Mouse (Mus musculus): Measurements from ENCODE around the gene Eogt.
A peak's percentile ranks its signal among the peaks of the same experiment; 100 is the strongest.

The Eogt gene

GRCm38 (mm10) chr6:97148383-97149251 lies at the start of gene Eogt:
Gene Eogt (minus strand): TSS chr6:97149182.
- peak; percentile 65 for DNase-seq (ENCODE audit: low spot score)

- no peak for DNase-seq (ENCODE audit: low spot score)
These were observed 30.4 kb upstream of the Eogt start for GRCm38 (mm10) chr6:97179367-97179828.

DNA sequence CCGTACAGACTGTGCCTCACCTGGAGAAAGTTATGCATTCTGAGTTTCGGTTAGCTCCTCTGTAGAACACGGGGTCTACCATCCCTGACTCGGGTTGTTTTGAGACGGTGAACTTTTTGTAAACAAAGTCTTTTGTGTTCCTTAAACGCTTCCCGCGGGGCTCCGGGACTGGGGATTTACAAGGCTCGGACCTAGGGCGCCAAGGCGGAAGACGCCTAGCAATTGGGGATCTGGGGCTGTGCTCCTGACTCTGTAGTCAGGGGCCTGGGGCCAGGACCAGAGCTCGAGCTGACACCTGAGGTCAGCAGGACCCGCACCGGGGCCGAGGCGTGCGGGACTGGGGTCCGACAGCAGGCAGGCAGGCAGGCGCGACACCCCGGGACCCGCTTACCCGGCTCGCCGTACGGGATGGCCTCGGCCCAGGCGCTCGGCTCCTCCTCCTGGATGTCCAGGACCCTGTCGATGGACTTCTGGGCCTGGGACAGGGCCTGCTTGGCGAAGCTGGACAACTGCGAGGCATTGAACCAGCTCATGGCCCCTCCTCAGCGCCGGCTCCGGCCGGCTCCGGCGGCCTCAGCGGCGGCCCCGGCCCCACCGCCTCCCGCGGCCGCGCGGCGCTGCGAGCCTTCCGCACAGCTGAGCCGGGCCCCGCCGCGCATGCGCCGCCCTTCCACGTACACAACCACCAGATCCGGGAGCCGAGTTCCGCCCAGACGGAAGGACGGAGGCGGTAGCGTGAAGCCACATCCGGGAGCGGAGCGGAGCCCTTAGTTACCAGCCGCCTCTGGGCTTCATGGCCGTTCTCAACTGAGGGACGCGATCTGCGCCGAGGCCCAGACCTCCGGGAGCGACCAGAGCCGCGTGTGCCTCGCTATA lies 29.7 kb upstream of the Eogt start, which contains the start of gene Tmf1:
Tmf1 (minus strand) TSS at position 632 of the 876 bp plus-strand sequence.
- peak; percentile 97 for DNase-seq (ENCODE audit: low spot score)

GRCm38 (mm10) chr6:97175716-97176115 lies 26.7 kb upstream of the Eogt start:
- no peak for DNase-seq (ENCODE audit: low spot score)

- no peak for DNase-seq (ENCODE audit: low spot score)
These were observed 1.2 kb upstream of the Eogt start for GRCm38 (mm10) chr6:97150156-97150555.

DNA sequence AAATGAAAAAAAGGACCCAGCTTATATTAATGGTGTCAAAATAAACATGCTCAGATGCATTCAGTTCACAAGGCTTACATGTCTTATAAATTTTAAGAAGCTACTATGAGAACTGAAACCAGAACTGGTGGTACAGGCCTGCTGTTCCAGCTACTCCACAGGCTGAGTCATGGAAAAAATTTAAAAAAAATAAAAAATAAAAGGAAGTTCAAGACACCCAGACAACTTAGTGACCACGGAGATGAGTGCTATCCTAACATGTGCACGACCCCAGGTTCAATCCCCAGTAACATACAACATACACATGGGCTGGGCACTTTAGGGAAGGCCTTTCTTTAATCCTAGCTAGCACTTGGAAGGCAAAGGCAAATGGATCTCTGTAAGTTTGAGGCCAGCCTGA lies 739 bp upstream of the Eogt start:
- DNase-seq (ENCODE audit: low spot score), result no peak

DNA sequence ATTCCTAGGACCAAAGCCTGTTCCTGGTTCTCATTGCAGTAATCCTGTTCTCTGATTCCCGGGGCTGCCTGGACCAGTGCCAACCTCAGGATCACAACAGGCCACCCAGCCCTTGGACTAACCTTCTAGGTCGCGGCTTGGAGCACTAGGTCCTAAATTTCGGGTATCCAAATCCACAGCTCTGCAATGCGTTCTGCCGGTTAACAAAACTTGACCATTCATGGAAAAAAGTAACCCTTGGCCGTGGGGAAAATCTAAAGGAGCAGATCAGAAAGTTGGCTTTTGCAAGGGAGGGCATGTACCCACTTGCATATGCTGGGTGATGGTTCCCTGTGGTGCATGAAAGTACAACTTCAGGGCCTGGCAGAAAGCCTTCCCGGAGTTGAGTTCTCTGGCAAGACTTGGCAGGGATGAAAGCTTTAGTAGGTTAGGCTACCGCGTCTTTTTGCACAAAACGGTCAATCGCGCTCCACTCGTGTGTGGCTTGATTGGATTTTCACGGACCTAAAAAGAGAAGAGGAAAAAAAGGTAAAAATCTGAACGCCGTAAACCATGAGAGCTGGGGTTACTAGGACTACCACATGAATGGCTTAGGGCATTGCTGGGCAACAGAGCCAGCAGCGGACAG lies 1.1 kb downstream of the Eogt start:
- peak; percentile 30 for DNase-seq (ENCODE audit: low spot score)

- DNase-seq (ENCODE audit: low spot score), result no peak
These were observed 3.8 kb downstream of the Eogt start for GRCm38 (mm10) chr6:97145156-97145555.

- no peak for DNase-seq (ENCODE audit: low spot score)
These were observed 4.6 kb downstream of the Eogt start for GRCm38 (mm10) chr6:97144359-97144758.

DNA sequence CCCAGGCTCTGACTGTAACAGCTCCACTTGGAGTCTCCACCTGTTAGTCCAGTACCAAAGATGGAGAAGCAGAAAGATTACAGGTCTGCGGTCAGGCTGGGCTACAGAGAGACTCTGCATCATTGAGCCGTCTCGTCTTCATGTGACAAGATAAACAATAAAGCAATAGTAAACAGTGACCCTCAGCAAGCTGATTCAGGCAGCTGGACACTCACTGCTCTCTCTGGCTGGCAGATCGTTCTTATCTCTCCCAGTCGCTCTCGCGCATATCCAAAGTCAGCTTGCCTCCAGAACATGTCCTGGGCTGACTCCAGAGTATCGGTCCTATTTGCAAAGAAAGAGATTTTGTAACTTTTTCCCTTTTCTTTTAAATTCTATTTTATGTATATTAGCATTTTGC lies 6.4 kb downstream of the Eogt start:
- DNase-seq (ENCODE audit: low spot score), result no peak

DNA sequence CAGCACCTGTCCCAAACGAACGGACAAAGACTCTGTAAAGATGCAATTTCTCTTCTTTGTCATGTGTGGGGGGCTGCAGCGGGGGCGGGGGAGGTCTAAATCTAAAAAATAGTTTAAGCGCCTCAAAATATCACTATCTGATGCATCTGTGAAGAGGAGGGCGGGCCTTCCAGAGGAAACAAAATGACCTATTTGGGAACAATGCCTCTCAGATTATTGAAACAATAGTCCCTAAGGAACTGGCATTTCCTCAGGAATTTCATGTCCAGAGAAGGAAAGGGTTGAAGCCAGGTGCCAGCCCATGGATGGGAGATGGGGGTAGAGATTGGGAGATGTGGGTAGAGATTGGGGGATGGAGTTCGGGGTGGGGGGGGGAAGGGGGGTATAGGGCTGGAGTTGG lies 7.2 kb downstream of the Eogt start:
- DNase-seq (ENCODE audit: low spot score), result no peak

DNA sequence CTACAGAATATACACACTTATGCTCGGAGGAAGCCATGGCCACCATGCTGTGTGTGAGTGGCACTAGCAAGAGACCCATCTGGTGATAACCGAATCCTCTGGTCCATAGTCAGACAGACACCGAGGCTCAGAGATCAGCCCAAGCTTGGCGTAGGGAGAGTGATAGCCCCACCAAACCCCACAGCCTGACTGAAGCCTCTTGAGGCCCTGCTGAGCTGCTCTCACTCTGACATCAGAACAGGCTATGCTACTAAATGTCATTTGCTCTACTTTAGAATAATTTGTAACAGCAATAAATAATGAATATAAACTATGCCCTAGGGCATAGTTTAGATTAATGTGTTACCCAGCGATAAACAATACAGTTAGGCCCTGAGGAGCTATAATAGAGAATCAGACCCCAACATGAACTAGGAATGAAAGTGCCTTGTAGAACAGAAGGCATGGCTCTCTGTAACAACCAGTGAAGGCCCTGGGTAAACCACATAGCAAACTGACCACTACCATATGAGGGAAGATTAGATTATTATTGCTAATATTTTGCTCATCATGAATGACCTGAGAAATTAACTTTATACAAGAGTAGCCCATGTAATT lies 16.2 kb downstream of the Eogt start:
- no peak for DNase-seq (ENCODE audit: low spot score)

- DNase-seq (ENCODE audit: low spot score), result no peak
These were observed 17.2 kb downstream of the Eogt start for GRCm38 (mm10) chr6:97131808-97132207.

GRCm38 (mm10) chr6:97130979-97131378 lies 18.0 kb downstream of the Eogt start:
- no peak for DNase-seq (ENCODE audit: low spot score)

- DNase-seq (ENCODE audit: low spot score), result no peak
These were observed 24.5 kb downstream of the Eogt start for GRCm38 (mm10) chr6:97124336-97125010.

- no peak for DNase-seq (ENCODE audit: low spot score)
These were observed 28.1 kb downstream of the Eogt start for GRCm38 (mm10) chr6:97120922-97121321.

DNA sequence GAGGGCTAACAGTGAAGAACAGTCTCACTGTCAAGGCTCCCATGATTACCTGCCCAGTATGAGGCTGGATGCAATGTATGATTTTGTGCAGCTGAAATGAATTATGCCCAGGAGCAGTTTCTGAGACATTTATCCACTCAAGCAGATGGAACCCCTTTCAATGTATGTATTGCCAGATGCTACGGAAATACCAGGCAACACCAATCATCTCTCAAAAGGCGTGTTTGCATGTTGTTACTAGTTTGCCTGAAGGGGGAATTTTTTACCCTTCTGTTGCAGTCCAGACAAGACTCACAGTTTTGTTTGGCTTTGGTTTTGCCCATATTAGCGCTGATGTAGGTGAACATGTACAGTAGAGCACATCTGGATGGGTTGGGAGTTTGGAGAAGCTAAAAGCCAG lies 30.7 kb downstream of the Eogt start:
- no peak for DNase-seq (ENCODE audit: low spot score)

DNA sequence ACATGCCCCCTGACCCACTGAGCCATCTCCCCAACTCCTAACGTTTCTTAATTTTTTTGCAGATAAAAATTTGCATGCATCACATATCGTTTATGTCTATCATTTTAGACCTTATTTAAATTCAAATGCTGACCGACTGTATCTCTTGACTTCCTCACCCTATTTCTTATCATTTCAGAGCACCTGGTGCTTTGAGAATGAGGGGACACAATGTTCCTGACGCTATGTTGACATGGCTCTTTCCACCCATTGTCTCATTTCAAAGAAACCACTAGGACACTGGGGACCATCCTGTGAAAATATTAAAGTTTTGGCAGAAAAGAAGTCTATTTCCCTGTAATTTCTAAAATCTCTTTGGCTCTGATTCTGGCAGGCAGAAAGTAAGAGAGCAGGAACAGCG lies 32.1 kb downstream of the Eogt start:
- DNase-seq (ENCODE audit: low spot score), result no peak

- DNase-seq (ENCODE audit: low spot score), result no peak
These were observed 34.2 kb downstream of the Eogt start for GRCm38 (mm10) chr6:97114821-97115220.

DNA sequence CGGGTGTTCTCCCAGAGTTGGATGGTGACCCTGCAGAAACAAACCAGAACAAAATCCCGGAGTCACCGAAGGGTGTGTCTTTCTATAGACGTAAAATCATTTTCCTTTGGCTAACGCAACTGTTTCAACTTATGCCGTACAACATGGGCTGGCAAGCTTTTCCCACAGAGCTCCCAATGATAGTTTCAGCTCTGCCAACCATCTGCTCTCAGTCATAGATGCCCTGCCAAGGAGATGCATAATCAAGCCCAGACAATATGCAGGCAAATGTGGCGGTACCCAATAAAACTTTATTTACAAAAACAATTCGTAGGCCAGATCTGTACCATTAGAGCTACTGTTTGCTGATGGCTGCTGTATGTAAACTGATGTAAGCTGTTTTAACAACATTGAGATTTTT lies 36.8 kb downstream of the Eogt start:
- peak; percentile 35 for DNase-seq (ENCODE audit: low spot score)

GRCm38 (mm10) chr6:97106777-97107176 lies 42.2 kb downstream of the Eogt start:
- DNase-seq (ENCODE audit: low spot score), result peak; percentile 43
